Mouse (Mus musculus): ENCODE results near the gene Krtap4-6. TPM values are rescaled to one million over a fixed set of nuclear protein-coding genes. Genes with fewer than 3 reads are reported as not detected.
"Not testable (repeated sequence)": the region's sequence is repeated elsewhere in the genome, so short reads cannot be mapped to it uniquely, and the experiment has no call there.

Gene Krtap4-6
- polyA plus RNA-seq (2015; fragmentation: Nextera tagmentation; extraction: Ambion mirVana): not detected in 2 replicates

DNA sequence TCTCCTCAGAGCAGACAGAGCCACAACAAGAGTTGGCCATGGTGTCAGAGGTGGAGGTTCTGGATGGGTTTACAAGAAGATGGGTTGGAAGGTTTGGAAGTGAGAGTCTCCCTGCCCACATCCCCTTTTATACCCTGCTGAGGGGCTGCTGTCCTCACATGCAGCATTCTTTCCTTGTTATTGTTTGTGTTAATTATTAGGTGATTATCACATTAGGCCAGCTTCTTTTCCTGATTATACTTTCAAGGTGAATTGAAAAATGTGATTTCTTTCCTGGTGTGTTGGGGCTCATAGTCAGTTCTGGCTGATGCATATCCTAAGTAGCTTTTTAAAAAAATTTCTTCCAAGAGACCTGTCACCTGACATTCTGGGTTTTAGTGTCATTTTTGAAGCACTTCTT, at the start of gene Krtap4-6:
Gene Krtap4-6, minus strand, starts transcription at position 101 of the 400 bp plus-strand sequence.
- H3K4me2 ChIP-seq (ENCODE audit: low read length): no peak within 1 kb of the TSS
- no peaks in the 10 kb centered on the region for H3K4me1 ChIP-seq (replicated peaks; ENCODE audit: insufficient read depth, low read length)
- no peak for TF ChIP-seq CTCF (IDR thresholded peaks at IDR 0.05; ENCODE audit: low read depth)
- ATAC-seq (replicated peaks; ENCODE audit: low FRiP score, low read depth) (no peak), DNase-seq (ENCODE audit: low spot score) (no peak)
- H3K4me3 ChIP-seq (replicated peaks; ENCODE audit: low read depth, low read length): no peak within 1 kb of the TSS
- H3K27ac ChIP-seq: no peak within 1 kb of the TSS
- H3K9me3 ChIP-seq (replicated peaks; ENCODE audit: low read length): no peaks in the 10 kb centered on the region
- H3K9ac ChIP-seq (ENCODE audit: low read depth, low read length): no peak within 1 kb of the TSS
- H3K27me3 ChIP-seq (ENCODE audit: insufficient read depth, low read length): no peaks in the 10 kb centered on the region
- H3K36me3 ChIP-seq (ENCODE audit: insufficient read depth, low read length): no peaks in the 10 kb centered on the region

DNA sequence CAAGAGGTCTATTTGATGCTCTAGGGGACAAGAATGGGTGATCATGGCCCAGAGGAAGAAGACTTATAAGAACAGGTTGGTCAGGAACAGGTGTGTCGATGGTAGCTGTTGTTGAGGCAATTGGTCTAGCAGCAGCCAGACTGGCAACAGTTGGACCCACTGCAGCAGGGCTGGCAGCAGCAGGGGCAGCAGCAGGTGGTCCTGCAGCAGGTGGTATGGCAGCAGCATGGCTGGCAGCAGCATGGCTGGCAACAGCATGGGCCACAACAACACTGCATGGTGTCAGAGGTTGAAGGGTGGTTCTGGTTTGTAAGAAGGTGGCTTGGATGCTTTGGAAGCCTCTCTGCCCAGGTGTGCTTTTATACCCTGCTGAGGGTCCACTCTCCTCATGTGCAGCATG, 24.7 kb upstream of the Krtap4-6 start, which contains the start of gene Gm14190:
Gene Gm14190, minus strand, starts transcription at position 278 of the 400 bp plus-strand sequence.
- no peak within 1 kb of the TSS for H3K9ac ChIP-seq (ENCODE audit: low read depth, low read length)
- H3K27me3 ChIP-seq (ENCODE audit: insufficient read depth, low read length): no peaks in the 10 kb centered on the region
- no peak within 1 kb of the TSS for H3K4me2 ChIP-seq (ENCODE audit: low read length)
- no peak for TF ChIP-seq CTCF (IDR thresholded peaks at IDR 0.05; ENCODE audit: low read depth)
- no peak within 1 kb of the TSS for H3K4me3 ChIP-seq (replicated peaks; ENCODE audit: low read depth, low read length)
- H3K9me3 ChIP-seq (replicated peaks; ENCODE audit: low read length): no peaks in the 10 kb centered on the region
- 80% methylated on average over 1 of the region's 1 CpGs for WGBS
- DNase-seq (ENCODE audit: low spot score) (no peak), ATAC-seq (replicated peaks; ENCODE audit: low FRiP score, low read depth) (no peak)
- H3K27ac ChIP-seq: no peak within 1 kb of the TSS
- no peaks in the 10 kb centered on the region for H3K4me1 ChIP-seq (replicated peaks; ENCODE audit: insufficient read depth, low read length)
- H3K36me3 ChIP-seq (ENCODE audit: insufficient read depth, low read length): no peaks in the 10 kb centered on the region

- DNase-seq (ENCODE audit: low spot score); H3K4me2 ChIP-seq (ENCODE audit: low read length); ATAC-seq (replicated peaks; ENCODE audit: low FRiP score, low read depth); H3K36me3 ChIP-seq (ENCODE audit: insufficient read depth, low read length); H3K27ac ChIP-seq; H3K4me3 ChIP-seq (replicated peaks; ENCODE audit: low read depth, low read length); H3K27me3 ChIP-seq (ENCODE audit: insufficient read depth, low read length); H3K9ac ChIP-seq (ENCODE audit: low read depth, low read length); H3K4me1 ChIP-seq (replicated peaks; ENCODE audit: insufficient read depth, low read length); H3K9me3 ChIP-seq (replicated peaks; ENCODE audit: low read length): not testable (repeated sequence)
- 81% methylated on average over 1 of the region's 1 CpGs for WGBS
Measured at GRCm38 (mm10) chr11:99685235-99685634, 19.5 kb upstream of the Krtap4-6 start.

- DNase-seq (ENCODE audit: low spot score) (no peak), ATAC-seq (replicated peaks; ENCODE audit: low FRiP score, low read depth) (no peak)
- no peak for TF ChIP-seq CTCF (IDR thresholded peaks at IDR 0.05; ENCODE audit: low read depth)
- no peaks in the 10 kb centered on the region for H3K9me3 ChIP-seq (replicated peaks; ENCODE audit: low read length)
- no peak overlapping the region for H3K4me2 ChIP-seq (ENCODE audit: low read length)
- no peaks in the 10 kb centered on the region for H3K36me3 ChIP-seq (ENCODE audit: insufficient read depth, low read length)
- no peak overlapping the region for H3K9ac ChIP-seq (ENCODE audit: low read depth, low read length)
- 86% methylated on average over 2 of the region's 2 CpGs for WGBS
- H3K4me3 ChIP-seq (replicated peaks; ENCODE audit: low read depth, low read length): no peak overlapping the region
- no peak overlapping the region for H3K27ac ChIP-seq
- H3K4me1 ChIP-seq (replicated peaks; ENCODE audit: insufficient read depth, low read length): no peaks in the 10 kb centered on the region
- no peaks in the 10 kb centered on the region for H3K27me3 ChIP-seq (ENCODE audit: insufficient read depth, low read length)
Measured at GRCm38 (mm10) chr11:99683481-99683880, 17.7 kb upstream of the Krtap4-6 start.

DNA sequence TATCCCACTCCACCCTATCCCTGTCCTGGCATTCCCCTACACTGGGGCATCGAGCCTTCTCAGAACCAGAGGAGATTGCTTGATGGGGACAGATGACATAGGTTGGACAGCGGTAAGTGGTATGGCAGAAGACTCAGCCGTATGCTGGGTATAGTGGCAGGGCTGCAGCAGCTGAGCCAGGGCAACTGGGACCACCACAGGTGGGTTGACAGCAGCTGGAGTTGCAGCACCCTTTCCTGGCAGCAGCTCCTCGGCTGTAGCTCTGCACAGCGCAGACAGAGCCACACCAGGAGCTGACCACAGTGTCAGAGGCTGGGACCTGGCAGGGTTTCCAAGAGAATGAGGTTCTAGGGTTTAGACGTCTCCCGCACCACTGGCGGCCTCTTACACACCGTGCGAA, 3.0 kb downstream of the Krtap4-6 start:
- 79% methylated on average over 10 of the region's 10 CpGs for WGBS
- no peak for TF ChIP-seq CTCF (IDR thresholded peaks at IDR 0.05; ENCODE audit: low read depth)

GRCm38 (mm10) chr11:99659256-99659655, 6.5 kb downstream of the Krtap4-6 start:
- no peaks in the 10 kb centered on the region for H3K27me3 ChIP-seq (ENCODE audit: insufficient read depth, low read length)
- WGBS: 70% methylated on average over 4 of the region's 4 CpGs
- H3K4me2 ChIP-seq (ENCODE audit: low read length): no peak overlapping the region
- no peak for ATAC-seq (replicated peaks; ENCODE audit: low FRiP score, low read depth)
- H3K9ac ChIP-seq (ENCODE audit: low read depth, low read length): no peak overlapping the region
- no peak overlapping the region for H3K4me3 ChIP-seq (replicated peaks; ENCODE audit: low read depth, low read length)
- no peak for DNase-seq (ENCODE audit: low spot score)
- H3K4me1 ChIP-seq (replicated peaks; ENCODE audit: insufficient read depth, low read length): no peaks in the 10 kb centered on the region
- H3K27ac ChIP-seq: no peak overlapping the region
- H3K9me3 ChIP-seq (replicated peaks; ENCODE audit: low read length): no peaks in the 10 kb centered on the region
- H3K36me3 ChIP-seq (ENCODE audit: insufficient read depth, low read length): no peaks in the 10 kb centered on the region
- TF ChIP-seq CTCF (IDR thresholded peaks at IDR 0.05; ENCODE audit: low read depth): no peak

More for the DNA sequence above, 3.0 kb downstream of the Krtap4-6 start:
- Histone ChIP-seq H3K4me2 (ENCODE audit: low read length) (no peak overlapping the region), H3K9me3 (replicated peaks; ENCODE audit: low read length) (no peaks in the 10 kb centered on the region), H3K27ac (no peak overlapping the region), H3K27me3 (ENCODE audit: insufficient read depth, low read length) (no peaks in the 10 kb centered on the region), H3K4me3 (replicated peaks; ENCODE audit: low read depth, low read length) (no peak overlapping the region), H3K4me1 (replicated peaks; ENCODE audit: insufficient read depth, low read length) (no peaks in the 10 kb centered on the region), H3K36me3 (ENCODE audit: insufficient read depth, low read length) (no peaks in the 10 kb centered on the region), H3K9ac (ENCODE audit: low read depth, low read length) (no peak overlapping the region)
- DNase-seq (ENCODE audit: low spot score): no peak
- no peak for ATAC-seq (replicated peaks; ENCODE audit: low FRiP score, low read depth)

DNA sequence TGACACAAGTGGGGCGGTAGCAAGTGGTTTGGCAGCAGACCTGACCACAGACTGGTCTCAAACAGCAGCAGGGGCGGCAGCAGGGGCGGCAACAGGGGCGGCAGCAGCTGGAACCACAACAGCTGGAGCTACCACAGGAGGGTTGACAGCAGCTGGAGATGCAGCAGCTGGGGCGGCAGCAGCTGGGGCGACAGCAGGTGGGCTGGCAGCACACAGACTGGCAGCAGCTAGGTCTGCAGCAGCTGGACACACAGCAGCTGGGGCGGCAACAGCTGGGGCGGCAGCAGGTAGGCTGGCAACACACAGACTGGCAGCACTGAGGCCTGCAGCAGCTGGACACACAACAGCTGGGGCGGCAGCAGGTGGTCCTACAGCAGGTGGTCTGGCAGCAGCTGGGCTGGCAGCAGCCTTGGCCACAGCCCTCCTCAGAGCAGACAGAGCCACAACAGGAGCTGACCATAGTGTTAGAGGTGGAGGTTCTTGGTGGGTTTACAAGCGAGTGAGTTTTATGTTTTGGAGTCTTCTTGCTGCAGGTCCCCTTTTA, 7.2 kb downstream of the Krtap4-6 start, which contains the start of gene Gm11563:
Gene Gm11563, minus strand, starts transcription at position 494 of the 544 bp plus-strand sequence.
- H3K4me2 ChIP-seq (ENCODE audit: low read length); H3K27ac ChIP-seq: not testable (repeated sequence)
- WGBS: 54% methylated on average over 10 of the region's 10 CpGs

More for the DNA sequence above, 7.2 kb downstream of the Krtap4-6 start, which contains the start of gene Gm11563:
- not testable (repeated sequence) for H3K36me3 ChIP-seq (ENCODE audit: insufficient read depth, low read length); DNase-seq (ENCODE audit: low spot score); H3K9me3 ChIP-seq (replicated peaks; ENCODE audit: low read length); H3K9ac ChIP-seq (ENCODE audit: low read depth, low read length); H3K4me1 ChIP-seq (replicated peaks; ENCODE audit: insufficient read depth, low read length); H3K4me3 ChIP-seq (replicated peaks; ENCODE audit: low read depth, low read length); ATAC-seq (replicated peaks; ENCODE audit: low FRiP score, low read depth); H3K27me3 ChIP-seq (ENCODE audit: insufficient read depth, low read length)
